Mouse (Mus musculus): ENCODE data around the gene Snx13. TPM values are rescaled to one million over a fixed set of nuclear protein-coding genes. Genes with fewer than 3 reads are reported as not detected.

The Snx13 gene
- polyA plus RNA-seq (2014; fragmentation: Nextera tagmentation; extraction: Ambion mirVana), result 21.7 and 26.4 TPM in 2 replicates

- no peaks in the 10 kb centered on the region for H3K36me3 ChIP-seq (ENCODE audit: control insufficient read depth, insufficient read depth, low read length)
- no peaks in the 10 kb centered on the region for H3K9me3 ChIP-seq (ENCODE audit: control insufficient read depth, low read length)
- WGBS, result under 1% methylated on average over 51 of the region's 51 CpGs
- ATAC-seq (ENCODE audit: low FRiP score), result peak; percentile 99
- H3K4me1 ChIP-seq (ENCODE audit: control insufficient read depth, insufficient read depth, low read length), result peaks cover 6% of the 10 kb centered on the region; the same call in 1 of the 2 replicates
- no peaks in the 10 kb centered on the region for H3K27me3 ChIP-seq (ENCODE audit: control insufficient read depth, insufficient read depth, low read length)
- DNase-seq (ENCODE audit: low spot score, missing footprints), result peak; percentile 99
- peak within 1 kb of the TSS; percentile 60 for H3K4me2 ChIP-seq
- peak within 1 kb of the TSS; percentile 94 for H3K9ac ChIP-seq (ENCODE audit: low read length)
- peak within 1 kb of the TSS; percentile 88 for H3K4me3 ChIP-seq (ENCODE audit: low read depth, low read length)
- H3K27ac ChIP-seq (ENCODE audit: low read depth, low read length), result peak within 1 kb of the TSS; percentile 90
Observed at GRCm38 (mm10) chr12:35046999-35047319, at the start of gene Snx13. TSS of gene Snx13 (plus strand) at chr12:35047186.

GRCm38 (mm10) chr12:34997597-34998182, 49.3 kb upstream of the Snx13 start:
- Histone ChIP-seq H3K27me3 (ENCODE audit: control insufficient read depth, insufficient read depth, low read length) (no peaks in the 10 kb centered on the region), H3K4me1 (ENCODE audit: control insufficient read depth, insufficient read depth, low read length) (no peaks in the 10 kb centered on the region), H3K4me3 (ENCODE audit: low read depth, low read length) (no peak overlapping the region), H3K4me2 (no peak overlapping the region), H3K27ac (ENCODE audit: low read depth, low read length) (no peak overlapping the region), H3K36me3 (ENCODE audit: control insufficient read depth, insufficient read depth, low read length) (no peaks in the 10 kb centered on the region), H3K9me3 (ENCODE audit: control insufficient read depth, low read length) (no peaks in the 10 kb centered on the region), H3K9ac (ENCODE audit: low read length) (no peak overlapping the region)
- DNase-seq (ENCODE audit: low spot score, missing footprints), result no peak
- ATAC-seq (ENCODE audit: low FRiP score), result no peak
- 95% methylated on average over 3 of the region's 3 CpGs for WGBS

- no peaks in the 10 kb centered on the region for H3K36me3 ChIP-seq (ENCODE audit: control insufficient read depth, insufficient read depth, low read length)
- no peaks in the 10 kb centered on the region for H3K4me1 ChIP-seq (ENCODE audit: control insufficient read depth, insufficient read depth, low read length)
- no peaks in the 10 kb centered on the region for H3K27me3 ChIP-seq (ENCODE audit: control insufficient read depth, insufficient read depth, low read length)
- no peak overlapping the region for H3K4me2 ChIP-seq
- no peak overlapping the region for H3K27ac ChIP-seq (ENCODE audit: low read depth, low read length)
- H3K4me3 ChIP-seq (ENCODE audit: low read depth, low read length), result no peak overlapping the region
- 92% methylated on average over 12 of the region's 12 CpGs for WGBS
- ATAC-seq (ENCODE audit: low FRiP score), result no peak
- no peaks in the 10 kb centered on the region for H3K9me3 ChIP-seq (ENCODE audit: control insufficient read depth, low read length)
- H3K9ac ChIP-seq (ENCODE audit: low read length), result no peak overlapping the region
- no peak for DNase-seq (ENCODE audit: low spot score, missing footprints)
Observed at GRCm38 (mm10) chr12:34998778-34999467, 48.1 kb upstream of the Snx13 start.

GRCm38 (mm10) chr12:35000323-35000722, 46.7 kb upstream of the Snx13 start:
- H3K9me3 ChIP-seq (ENCODE audit: control insufficient read depth, low read length), result no peaks in the 10 kb centered on the region
- no peak overlapping the region for H3K27ac ChIP-seq (ENCODE audit: low read depth, low read length)
- no peaks in the 10 kb centered on the region for H3K36me3 ChIP-seq (ENCODE audit: control insufficient read depth, insufficient read depth, low read length)
- H3K27me3 ChIP-seq (ENCODE audit: control insufficient read depth, insufficient read depth, low read length), result no peaks in the 10 kb centered on the region
- DNase-seq (ENCODE audit: low spot score, missing footprints) (no peak), ATAC-seq (ENCODE audit: low FRiP score) (no peak)
- WGBS, result 77% methylated on average over 4 of the region's 4 CpGs
- no peak overlapping the region for H3K4me3 ChIP-seq (ENCODE audit: low read depth, low read length)
- H3K4me1 ChIP-seq (ENCODE audit: control insufficient read depth, insufficient read depth, low read length), result no peaks in the 10 kb centered on the region
- H3K9ac ChIP-seq (ENCODE audit: low read length), result no peak overlapping the region
- H3K4me2 ChIP-seq, result no peak overlapping the region

GRCm38 (mm10) chr12:35005748-35006147, 41.2 kb upstream of the Snx13 start:
- Histone ChIP-seq H3K27ac (ENCODE audit: low read depth, low read length) (no peak overlapping the region), H3K4me3 (ENCODE audit: low read depth, low read length) (no peak overlapping the region), H3K27me3 (ENCODE audit: control insufficient read depth, insufficient read depth, low read length) (no peaks in the 10 kb centered on the region; the same call in 1 of the 2 replicates), H3K9me3 (ENCODE audit: control insufficient read depth, low read length) (no peaks in the 10 kb centered on the region), H3K36me3 (ENCODE audit: control insufficient read depth, insufficient read depth, low read length) (no peaks in the 10 kb centered on the region), H3K9ac (ENCODE audit: low read length) (no peak overlapping the region), H3K4me2 (no peak overlapping the region), H3K4me1 (ENCODE audit: control insufficient read depth, insufficient read depth, low read length) (peaks cover 5% of the 10 kb centered on the region; the same call in 1 of the 2 replicates)
- no peak for ATAC-seq (ENCODE audit: low FRiP score)
- DNase-seq (ENCODE audit: low spot score, missing footprints), result no peak

GRCm38 (mm10) chr12:35007851-35008250, 39.1 kb upstream of the Snx13 start:
- Histone ChIP-seq H3K4me2 (no peak overlapping the region), H3K4me1 (ENCODE audit: control insufficient read depth, insufficient read depth, low read length) (peaks cover 5% of the 10 kb centered on the region; the same call in 1 of the 2 replicates), H3K27me3 (ENCODE audit: control insufficient read depth, insufficient read depth, low read length) (no peaks in the 10 kb centered on the region; the same call in 1 of the 2 replicates), H3K36me3 (ENCODE audit: control insufficient read depth, insufficient read depth, low read length) (no peaks in the 10 kb centered on the region), H3K27ac (ENCODE audit: low read depth, low read length) (no peak overlapping the region), H3K9me3 (ENCODE audit: control insufficient read depth, low read length) (no peaks in the 10 kb centered on the region), H3K4me3 (ENCODE audit: low read depth, low read length) (no peak overlapping the region), H3K9ac (ENCODE audit: low read length) (no peak overlapping the region)
- whole genome bisulfite sequencing, result 89% methylated on average over 1 of the region's 1 CpGs
- no peak for DNase-seq (ENCODE audit: low spot score, missing footprints)
- ATAC-seq (ENCODE audit: low FRiP score), result peak; percentile 11; the same call in 1 of the 2 replicates

GRCm38 (mm10) chr12:35008340-35009137, 38.4 kb upstream of the Snx13 start:
- ATAC-seq (ENCODE audit: low FRiP score) (peak; percentile 97), DNase-seq (ENCODE audit: low spot score, missing footprints) (peak; percentile 88)
- H3K9me3 ChIP-seq (ENCODE audit: control insufficient read depth, low read length), result no peaks in the 10 kb centered on the region
- H3K9ac ChIP-seq (ENCODE audit: low read length), result no peak overlapping the region
- H3K27ac ChIP-seq (ENCODE audit: low read depth, low read length), result no peak overlapping the region
- H3K4me3 ChIP-seq (ENCODE audit: low read depth, low read length), result no peak overlapping the region
- H3K4me1 ChIP-seq (ENCODE audit: control insufficient read depth, insufficient read depth, low read length), result peaks cover 5% of the 10 kb centered on the region; the same call in 1 of the 2 replicates
- 34% methylated on average over 11 of the region's 11 CpGs for WGBS
- no peaks in the 10 kb centered on the region for H3K36me3 ChIP-seq (ENCODE audit: control insufficient read depth, insufficient read depth, low read length)
- H3K27me3 ChIP-seq (ENCODE audit: control insufficient read depth, insufficient read depth, low read length), result no peaks in the 10 kb centered on the region; the same call in 1 of the 2 replicates
- H3K4me2 ChIP-seq, result no peak overlapping the region

GRCm38 (mm10) chr12:35011462-35011861, 35.5 kb upstream of the Snx13 start:
- H3K27me3 ChIP-seq (ENCODE audit: control insufficient read depth, insufficient read depth, low read length), result no peaks in the 10 kb centered on the region; the same call in 1 of the 2 replicates
- H3K36me3 ChIP-seq (ENCODE audit: control insufficient read depth, insufficient read depth, low read length), result no peaks in the 10 kb centered on the region
- 55% methylated on average over 1 of the region's 1 CpGs for WGBS
- H3K4me3 ChIP-seq (ENCODE audit: low read depth, low read length), result no peak overlapping the region
- DNase-seq (ENCODE audit: low spot score, missing footprints) (peak; percentile 1), ATAC-seq (ENCODE audit: low FRiP score) (no peak)
- no peak overlapping the region for H3K27ac ChIP-seq (ENCODE audit: low read depth, low read length)
- no peak overlapping the region for H3K4me2 ChIP-seq
- H3K9ac ChIP-seq (ENCODE audit: low read length), result no peak overlapping the region
- H3K9me3 ChIP-seq (ENCODE audit: control insufficient read depth, low read length), result no peaks in the 10 kb centered on the region
- peaks cover 5% of the 10 kb centered on the region; the same call in 1 of the 2 replicates for H3K4me1 ChIP-seq (ENCODE audit: control insufficient read depth, insufficient read depth, low read length)

GRCm38 (mm10) chr12:35013950-35014349, 33.0 kb upstream of the Snx13 start:
- WGBS, result 68% methylated on average over 2 of the region's 2 CpGs
- Histone ChIP-seq H3K27me3 (ENCODE audit: control insufficient read depth, insufficient read depth, low read length) (no peaks in the 10 kb centered on the region), H3K4me2 (no peak overlapping the region), H3K4me3 (ENCODE audit: low read depth, low read length) (no peak overlapping the region), H3K27ac (ENCODE audit: low read depth, low read length) (no peak overlapping the region), H3K36me3 (ENCODE audit: control insufficient read depth, insufficient read depth, low read length) (no peaks in the 10 kb centered on the region), H3K4me1 (ENCODE audit: control insufficient read depth, insufficient read depth, low read length) (0 out of 2 replicates have a peak, but pooled peaks cover 3% of the 10 kb centered on the region), H3K9ac (ENCODE audit: low read length) (no peak overlapping the region), H3K9me3 (ENCODE audit: control insufficient read depth, low read length) (no peaks in the 10 kb centered on the region)
- no peak for ATAC-seq (ENCODE audit: low FRiP score)
- peak; percentile 73 for DNase-seq (ENCODE audit: low spot score, missing footprints)
